Mouse (Mus musculus) embryonic facial prominence, embryonic 13.5 days (tissue): Measurements from ENCODE around the gene Gm9603. TPM values are rescaled to one million over a fixed set of nuclear protein-coding genes. Genes with fewer than 3 reads are reported as not detected.
"Not testable (repeated sequence)": the region's sequence is repeated elsewhere in the genome, so short reads cannot be mapped to it uniquely, and the experiment has no call there.

ENCODE experiments used
- ATAC-seq: fragments of 200-750 bp; cut with Nextera tagmentation; 2 replicates; pipeline ENCODE4 v1.8.0; 2017; ENCODE audit warnings: low read depth; ENCODE audit not compliant: insufficient number of reproducible peaks, insufficient read depth, low FRiP score, low TSS enrichment
- H3K27ac ChIP-seq: fragments of 300-500 bp; sonication (generic); 2 replicates; pipeline ENCODE4 v1.5.1; 2015; ENCODE audit warnings: moderate library complexity, mild to moderate bottlenecking, inconsistent platforms
- H3K27me3 ChIP-seq: fragments of 300-500 bp; sonication (generic); 2 replicates; pipeline ENCODE4 v1.6.1; 2015; ENCODE audit warnings: mild to moderate bottlenecking, inconsistent platforms
- H3K36me3 ChIP-seq: fragments of 300-500 bp; sonication (generic); 2 replicates; pipeline ENCODE4 v1.6.1; 2015; ENCODE audit warnings: mild to moderate bottlenecking, inconsistent platforms
- H3K4me1 ChIP-seq: fragments of 300-500 bp; sonication (generic); 2 replicates; pipeline ENCODE4 v1.6.1; 2015; ENCODE audit warnings: inconsistent platforms
- H3K4me2 ChIP-seq: fragments of 300-500 bp; sonication (generic); 2 replicates; pipeline ENCODE4 v1.6.1; 2015; ENCODE audit warnings: moderate library complexity, mild to moderate bottlenecking, inconsistent platforms
- H3K4me3 ChIP-seq: fragments of 300-500 bp; sonication (generic); 2 replicates; pipeline ENCODE4 v1.5.1; 2015; ENCODE audit warnings: mild to moderate bottlenecking, inconsistent platforms
- H3K9ac ChIP-seq: fragments of 300-500 bp; sonication (generic); 2 replicates; pipeline ENCODE4 v1.6.1; 2015; ENCODE audit warnings: mild to moderate bottlenecking, inconsistent platforms
- H3K9me3 ChIP-seq: fragments of 300-500 bp; sonication (generic); 2 replicates; pipeline ENCODE4 v1.6.1; 2016; ENCODE audit warnings: inconsistent platforms
- WGBS: fragments of 180-500 bp; shearing (Covaris S2); methylation state at CpG from one replicate; pipeline ENCODE4 v1.1.7; 2015; ENCODE audit warnings: mixed read lengths; 5-methylcytosine and 5-hydroxymethylcytosine counted together
- polyA plus RNA-seq: library from polyadenylated mRNA; unstranded; fragments of >200 nt; fragmentation: Nextera tagmentation; extraction: Ambion mirVana; gene quantifications from 2 replicates; pipeline ENCODE4 v1.2.1, GENCODE M21; 2015

Gene Gm9603
- polyA plus RNA-seq: not detected in 2 replicates

- H3K4me3 ChIP-seq, H3K4me2 ChIP-seq, ATAC-seq, H3K27me3 ChIP-seq, H3K4me1 ChIP-seq, H3K9me3 ChIP-seq, H3K9ac ChIP-seq, H3K27ac ChIP-seq, H3K36me3 ChIP-seq: not testable (repeated sequence)
- no CpG with 5 or more reads among the region's 2 CpGs for WGBS
Measured at GRCm38 (mm10) chr14:5687357-5687756, at the start of gene Gm9603. TSS of gene Gm9603 (minus strand) at chr14:5687457.

- not testable (repeated sequence) for H3K4me2 ChIP-seq, H3K4me3 ChIP-seq, H3K9ac ChIP-seq, H3K9me3 ChIP-seq, ATAC-seq, H3K36me3 ChIP-seq, H3K27ac ChIP-seq, H3K4me1 ChIP-seq, H3K27me3 ChIP-seq
- no CpG with 5 or more reads among the region's 1 CpGs for WGBS
Measured at GRCm38 (mm10) chr14:5632928-5633327, 54.3 kb downstream of the Gm9603 start, which contains the start of gene Gm8265. TSS of gene Gm8265 (minus strand) at chr14:5633028.

Other genes starting within 250 kb of the Gm9603 start
- 0.84 and 0.97 TPM in 2 replicates for gene Gm3194, start 232.0 kb downstream of the Gm9603 start, polyA plus RNA-seq
- gene Gm8246, start 209.6 kb downstream of the Gm9603 start, polyA plus RNA-seq: not detected in 2 replicates
- gene Gm3187, start 203.2 kb downstream of the Gm9603 start, polyA plus RNA-seq: not detected in 2 replicates
- 0.83 and 0.90 TPM in 2 replicates for gene Gm3488, start 185.8 kb downstream of the Gm9603 start, polyA plus RNA-seq
- gene Gm3532, start 149.0 kb downstream of the Gm9603 start, polyA plus RNA-seq: not detected in 2 replicates
- not detected in 2 replicates for gene Gm8265, start 54.4 kb downstream of the Gm9603 start, polyA plus RNA-seq
- not detected in 2 replicates for gene Gm3373, start 54.1 kb upstream of the Gm9603 start, polyA plus RNA-seq
- 0.84 and 1.1 TPM in 2 replicates for gene Gm3383, start 120.5 kb upstream of the Gm9603 start, polyA plus RNA-seq
- not detected in 2 replicates for gene Gm3424, start 142.9 kb upstream of the Gm9603 start, polyA plus RNA-seq
- not detected in 2 replicates for gene Gm8237, start 192.9 kb upstream of the Gm9603 start, polyA plus RNA-seq